Mouse (Mus musculus): ENCODE data around the gene Slc37a3.

DNA sequence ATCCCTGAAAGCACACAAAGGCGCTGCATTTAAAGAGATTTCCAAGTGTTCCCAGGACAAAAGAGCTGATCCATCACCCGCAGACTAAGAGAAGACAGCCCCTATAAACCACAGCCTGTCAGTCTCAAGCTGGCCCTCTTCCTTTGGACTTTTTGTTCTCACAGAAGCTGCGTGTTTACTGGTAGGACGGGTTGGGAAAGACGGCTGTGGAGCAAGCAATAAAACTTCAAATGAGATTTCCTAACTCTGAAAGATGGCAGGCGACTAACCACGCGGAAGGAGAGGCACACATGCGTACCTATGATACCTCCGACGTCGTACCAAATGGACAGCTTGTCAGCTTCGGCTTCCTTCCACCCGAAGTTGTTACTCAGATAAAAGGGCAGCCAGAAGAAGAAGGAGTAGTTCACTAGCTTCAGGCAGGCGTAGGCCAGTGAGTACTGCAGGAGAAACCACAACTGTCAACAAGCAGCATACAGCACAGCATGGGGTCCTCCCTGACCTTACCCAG is 30.4 kb downstream of the Slc37a3 start:
- TF ChIP-seq CTCF (IDR thresholded peaks at IDR 0.05) (no peak), EP300 (IDR thresholded peaks at IDR 0.05) (peak; percentile 89)

All from lung, postnatal 0 days (tissue).